Mouse (Mus musculus): ENCODE measurements around the gene Ralgds. TPM values are rescaled to one million over a fixed set of nuclear protein-coding genes. Genes with fewer than 3 reads are reported as not detected.
"Not testable (repeated sequence)": the region's sequence is repeated elsewhere in the genome, so short reads cannot be mapped to it uniquely, and the experiment has no call there.

Gene Ralgds
- 86.3 and 90.7 TPM in 2 replicates for polyA plus RNA-seq (2015; fragmentation: Nextera tagmentation; extraction: Ambion mirVana)

DNA sequence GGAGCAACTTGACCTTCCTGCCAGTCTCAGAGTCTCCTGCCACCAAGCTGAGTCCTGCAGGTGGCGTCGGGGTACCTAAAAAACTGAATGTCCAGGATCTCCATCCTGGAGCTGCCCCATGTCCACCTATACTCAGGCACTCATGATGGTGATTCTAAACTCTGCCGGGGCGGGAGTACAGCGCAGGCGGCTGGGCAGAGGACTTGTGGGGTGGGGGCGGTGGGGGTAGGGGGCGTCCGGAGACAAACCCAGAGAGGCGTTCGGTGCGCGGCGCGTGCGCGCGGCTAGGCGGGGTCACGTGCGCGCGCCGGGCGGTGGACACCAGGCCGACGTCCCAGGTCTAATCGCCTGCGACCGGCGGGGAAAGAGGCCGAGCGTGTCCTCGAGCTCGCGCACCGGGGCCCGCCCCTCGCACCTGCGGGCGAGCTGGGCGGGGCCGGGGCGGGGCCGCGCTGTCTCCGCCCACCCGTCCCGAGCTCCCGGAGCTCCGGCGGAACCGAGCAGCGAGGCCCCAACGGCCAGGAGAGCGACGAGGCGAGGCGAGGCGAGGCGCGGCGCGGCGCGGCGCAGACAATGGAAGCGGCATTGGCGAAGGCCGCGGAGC is at the start of gene Ralgds:
Ralgds (plus strand) TSS at position 328 of the 604 bp plus-strand sequence.
- H3K4me2 ChIP-seq, result peak within 1 kb of the TSS; percentile 92
- no peaks in the 10 kb centered on the region for H3K27me3 ChIP-seq
- no peaks in the 10 kb centered on the region for H3K9me3 ChIP-seq
- peaks cover 22% of the 10 kb centered on the region; the same call in 1 of the 2 replicates for H3K36me3 ChIP-seq
- peak; percentile 68 for ATAC-seq (ENCODE audit: low read depth)
- H3K9ac ChIP-seq, result peak within 1 kb of the TSS; percentile 99
- under 1% methylated on average over 47 of the region's 71 CpGs for WGBS
- peaks cover 48% of the 10 kb centered on the region for H3K4me1 ChIP-seq (replicated peaks)
- H3K4me3 ChIP-seq, result peak within 1 kb of the TSS; percentile 92
- H3K27ac ChIP-seq (replicated peaks), result peak within 1 kb of the TSS; percentile 93

DNA sequence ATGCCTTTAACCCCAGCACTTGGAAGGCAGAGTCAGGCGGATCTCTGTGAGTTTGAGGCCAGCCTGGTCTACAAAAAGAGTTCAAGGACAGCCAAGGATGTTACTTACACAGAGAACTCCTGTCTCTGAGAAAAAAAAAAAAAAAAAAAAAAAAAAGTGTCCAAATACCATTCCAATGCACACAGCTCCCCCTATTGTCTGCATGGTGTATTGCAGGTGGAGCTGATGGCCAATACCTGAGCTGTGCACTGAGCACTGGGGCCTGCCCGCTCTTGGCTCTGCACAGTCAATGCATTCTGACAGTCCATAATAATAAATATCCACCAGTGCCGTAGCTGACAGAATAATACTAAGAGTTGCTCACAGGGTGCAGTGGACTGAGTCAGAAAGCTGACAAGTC is 49.0 kb upstream of the Ralgds start:
- Histone ChIP-seq H3K9ac (no peak overlapping the region), H3K27ac (replicated peaks) (no peak overlapping the region), H3K27me3 (peaks cover 13% of the 10 kb centered on the region), H3K9me3 (no peaks in the 10 kb centered on the region), H3K4me3 (no peak overlapping the region), H3K4me2 (no peak overlapping the region), H3K36me3 (no peaks in the 10 kb centered on the region), H3K4me1 (replicated peaks) (peaks cover 22% of the 10 kb centered on the region)
- WGBS, result 35% methylated on average over 3 of the region's 3 CpGs
- ATAC-seq (ENCODE audit: low read depth), result no peak

DNA sequence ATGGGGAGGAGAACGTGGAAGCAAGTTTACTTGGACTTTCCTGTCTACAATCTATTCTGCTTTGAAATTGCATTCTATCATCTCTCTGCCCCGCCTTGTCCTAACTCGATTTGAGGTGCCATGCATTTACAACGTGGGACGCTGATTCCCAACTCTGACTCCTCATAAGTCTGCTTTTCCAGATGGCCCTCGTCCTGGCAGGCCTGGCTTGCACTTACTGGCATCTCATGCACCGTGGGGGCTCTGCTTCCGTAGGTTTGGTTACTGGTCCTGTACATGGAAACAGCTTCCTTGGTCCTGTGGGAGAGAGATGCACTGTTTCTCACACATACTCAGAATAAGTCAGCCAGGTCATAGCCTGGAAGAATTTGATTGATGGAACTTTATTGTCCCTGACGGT is 48.0 kb upstream of the Ralgds start:
- H3K9me3 ChIP-seq, result no peaks in the 10 kb centered on the region
- H3K4me3 ChIP-seq, result no peak overlapping the region
- ATAC-seq (ENCODE audit: low read depth), result no peak
- H3K36me3 ChIP-seq, result peaks cover 9% of the 10 kb centered on the region
- peaks cover 26% of the 10 kb centered on the region for H3K4me1 ChIP-seq (replicated peaks)
- H3K4me2 ChIP-seq, result no peak overlapping the region
- H3K27ac ChIP-seq (replicated peaks), result no peak overlapping the region
- WGBS, result 80% methylated on average over 9 of the region's 9 CpGs
- H3K9ac ChIP-seq, result no peak overlapping the region
- peaks cover 13% of the 10 kb centered on the region for H3K27me3 ChIP-seq

DNA sequence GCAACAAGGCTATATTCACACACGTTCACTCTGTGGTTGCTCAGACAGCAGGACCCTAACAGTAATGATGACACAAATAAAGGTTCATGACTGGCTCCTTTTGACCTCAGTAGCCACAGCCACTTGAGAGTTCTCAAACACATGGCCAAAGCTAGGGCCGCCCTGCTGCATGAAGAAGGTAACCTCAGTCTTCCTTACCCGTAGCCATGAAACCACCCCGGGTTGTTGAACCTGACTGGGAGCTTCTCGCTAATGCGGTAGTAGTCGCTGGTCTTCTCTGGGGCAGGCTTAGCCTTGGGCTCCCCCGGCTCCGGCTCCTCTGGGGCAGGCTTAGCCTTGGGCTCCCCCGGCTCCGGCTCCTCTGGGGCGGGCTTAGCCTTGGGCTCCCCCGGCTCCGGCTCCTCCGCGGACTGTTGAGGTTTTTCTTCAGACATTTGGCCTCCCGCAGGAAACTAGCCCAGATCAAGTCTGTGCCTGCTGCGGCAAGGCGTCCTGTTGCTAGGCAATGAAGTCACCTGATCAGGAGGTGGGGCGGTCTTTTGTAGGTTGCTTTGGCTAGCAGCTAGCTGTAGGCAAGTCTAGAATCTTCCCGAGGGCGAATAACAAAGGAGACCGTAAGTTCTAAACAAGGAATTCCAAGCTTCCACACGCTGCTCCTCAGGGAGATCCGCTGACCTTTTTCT is 46.9 kb upstream of the Ralgds start, which contains the start of gene 1700007K13Rik:
1700007K13Rik (minus strand) TSS at position 497 of the 683 bp plus-strand sequence.
- Histone ChIP-seq H3K27ac (replicated peaks) (no peak within 1 kb of the TSS; the same call in 1 of the 2 replicates), H3K4me2 (peak within 1 kb of the TSS; percentile 57), H3K27me3 (peaks cover 10% of the 10 kb centered on the region), H3K9me3 (no peaks in the 10 kb centered on the region), H3K4me3 (peak within 1 kb of the TSS; percentile 30), H3K4me1 (replicated peaks) (peaks cover 26% of the 10 kb centered on the region), H3K9ac (peak within 1 kb of the TSS; percentile 61), H3K36me3 (peaks cover 19% of the 10 kb centered on the region)
- ATAC-seq (ENCODE audit: low read depth), result peak; percentile 48; the same call in 1 of the 2 replicates
- WGBS, result 5% methylated on average over 25 of the region's 25 CpGs

DNA sequence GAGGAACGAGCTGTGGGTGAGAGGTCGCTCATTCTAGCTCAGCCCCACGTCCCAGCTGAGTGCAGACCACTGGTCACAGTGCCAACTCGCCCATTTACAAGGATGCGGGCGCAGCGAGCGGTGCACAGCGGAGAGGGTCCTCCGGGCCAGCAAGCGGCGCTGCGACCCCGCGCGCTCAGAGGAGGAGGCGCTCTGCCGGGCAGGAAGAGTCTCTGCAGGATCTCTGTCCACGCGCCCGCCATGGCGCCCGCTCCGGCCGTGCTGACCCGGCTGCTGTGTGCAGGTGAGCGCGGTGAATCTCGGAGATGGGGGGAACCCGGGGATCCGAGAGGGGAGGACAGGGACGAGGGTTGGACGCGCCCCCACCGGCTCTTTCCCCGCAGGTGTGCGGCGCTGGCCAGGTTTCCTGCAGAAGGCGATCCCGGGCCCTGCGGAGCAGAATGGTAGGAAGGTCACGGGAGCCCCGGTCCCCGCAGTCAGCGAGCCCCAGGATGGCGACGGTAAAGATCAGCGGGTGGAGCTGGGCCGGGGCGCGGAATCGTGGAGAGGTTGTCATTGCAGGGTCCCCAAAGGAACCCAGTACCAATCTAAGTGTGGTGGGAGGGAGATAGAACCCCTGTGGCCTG is 45.0 kb upstream of the Ralgds start, which contains the start of gene Mrps2:
Mrps2 (plus strand) TSS at position 207 of the 626 bp plus-strand sequence.
- Histone ChIP-seq H3K9ac (peak within 1 kb of the TSS; percentile 96), H3K27me3 (peaks cover 10% of the 10 kb centered on the region), H3K4me3 (peak within 1 kb of the TSS; percentile 99), H3K4me2 (peak within 1 kb of the TSS; percentile 81), H3K36me3 (peaks cover 38% of the 10 kb centered on the region), H3K9me3 (peaks cover 7% of the 10 kb centered on the region), H3K4me1 (replicated peaks) (peaks cover 26% of the 10 kb centered on the region), H3K27ac (replicated peaks) (no peak within 1 kb of the TSS; the same call in 1 of the 2 replicates)
- WGBS, result under 1% methylated on average over 52 of the region's 52 CpGs
- peak; percentile 87 for ATAC-seq (ENCODE audit: low read depth)

DNA sequence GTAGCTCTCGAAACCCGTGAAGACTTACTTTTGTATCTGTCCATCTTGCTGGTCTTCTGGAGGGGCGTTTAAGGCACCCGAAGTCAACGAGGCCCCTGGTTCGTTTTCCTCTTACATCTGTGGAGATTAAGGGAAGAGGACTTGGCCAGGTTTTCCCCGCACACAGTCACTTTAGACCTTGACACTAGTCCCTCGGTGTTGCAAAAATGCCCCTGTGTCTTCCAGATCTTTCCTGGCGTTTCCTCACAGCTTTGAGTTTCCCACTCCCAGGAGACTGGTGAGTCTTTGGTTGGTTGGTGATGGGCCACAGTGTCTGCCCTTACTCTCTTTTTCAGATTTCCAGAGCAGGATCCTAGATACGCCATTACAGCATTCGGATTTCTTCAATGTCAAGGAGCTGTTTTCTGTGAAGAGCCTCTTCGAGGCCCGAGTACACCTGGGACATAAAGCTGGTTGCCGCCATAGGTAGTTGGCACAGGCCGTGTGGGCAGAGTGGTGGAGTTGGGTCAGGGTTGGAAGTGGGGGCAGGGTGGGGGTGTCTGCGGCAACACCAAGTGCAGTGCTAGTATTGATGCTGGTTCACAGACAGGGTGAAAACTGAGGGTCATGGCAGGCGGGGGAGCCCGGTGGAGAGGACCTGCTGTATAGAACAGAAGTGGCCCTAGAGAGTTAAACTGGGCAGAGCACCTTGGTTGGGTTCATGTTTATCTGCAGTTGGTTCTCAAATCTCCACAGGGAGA is 44.3 kb upstream of the Ralgds start:
- Histone ChIP-seq H3K36me3 (peaks cover 45% of the 10 kb centered on the region), H3K4me2 (peak overlapping the region; percentile 81), H3K9me3 (peaks cover 10% of the 10 kb centered on the region), H3K9ac (peak overlapping the region; percentile 96), H3K4me1 (replicated peaks) (peaks cover 26% of the 10 kb centered on the region), H3K4me3 (peak overlapping the region; percentile 99), H3K27me3 (peaks cover 10% of the 10 kb centered on the region), H3K27ac (replicated peaks) (no peak overlapping the region)
- 58% methylated on average over 18 of the region's 18 CpGs for WGBS
- no peak for ATAC-seq (ENCODE audit: low read depth)

DNA sequence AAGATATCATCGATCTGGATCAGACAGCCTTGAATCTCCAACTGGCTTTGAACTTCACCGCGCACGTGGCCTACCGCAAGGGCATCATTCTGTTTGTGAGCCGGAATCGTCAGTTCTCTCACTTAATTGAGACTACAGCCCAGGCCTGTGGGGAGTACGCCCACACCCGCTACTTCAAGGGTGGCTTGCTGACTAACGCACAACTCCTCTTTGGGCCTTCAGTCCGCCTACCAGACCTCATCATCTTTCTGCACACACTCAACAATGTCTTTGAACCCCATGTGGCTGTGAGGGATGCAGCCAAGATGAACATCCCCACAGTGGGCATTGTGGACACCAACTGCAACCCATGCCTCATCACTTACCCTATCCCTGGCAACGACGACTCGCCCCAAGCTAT is 43.5 kb upstream of the Ralgds start:
- no peak overlapping the region for H3K9ac ChIP-seq
- peaks cover 26% of the 10 kb centered on the region for H3K4me1 ChIP-seq (replicated peaks)
- no peak overlapping the region for H3K4me2 ChIP-seq
- peaks cover 10% of the 10 kb centered on the region for H3K9me3 ChIP-seq
- H3K36me3 ChIP-seq, result peaks cover 45% of the 10 kb centered on the region
- WGBS, result 95% methylated on average over 14 of the region's 14 CpGs
- no peak overlapping the region for H3K27ac ChIP-seq (replicated peaks)
- H3K27me3 ChIP-seq, result peaks cover 10% of the 10 kb centered on the region
- H3K4me3 ChIP-seq, result no peak overlapping the region
- no peak for ATAC-seq (ENCODE audit: low read depth)

DNA sequence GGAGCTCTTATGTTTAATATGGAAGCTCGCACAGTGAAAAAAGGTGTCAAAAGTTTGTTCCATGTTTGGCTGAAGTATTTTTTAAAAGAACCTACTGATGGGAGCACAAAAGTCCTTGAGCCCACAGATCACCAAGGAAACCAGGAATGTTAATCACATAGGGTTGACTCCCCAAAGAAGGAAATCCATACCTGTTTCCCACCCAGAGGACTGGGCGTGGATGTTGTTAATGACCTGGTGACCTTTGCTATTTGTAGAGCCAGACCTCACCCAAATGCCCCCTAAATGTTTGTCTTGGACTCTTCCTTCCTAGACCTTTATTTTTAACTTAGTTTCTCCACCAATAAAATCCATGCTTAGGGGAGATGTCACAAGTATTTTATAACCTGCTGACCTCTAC is 42.3 kb upstream of the Ralgds start:
- Histone ChIP-seq H3K4me3 (no peak overlapping the region), H3K9me3 (peaks cover 10% of the 10 kb centered on the region), H3K27me3 (no peaks in the 10 kb centered on the region), H3K36me3 (peaks cover 45% of the 10 kb centered on the region), H3K4me1 (replicated peaks) (peaks cover 22% of the 10 kb centered on the region), H3K9ac (no peak overlapping the region), H3K4me2 (no peak overlapping the region), H3K27ac (replicated peaks) (no peak overlapping the region)
- no peak for ATAC-seq (ENCODE audit: low read depth)
- WGBS, result 96% methylated on average over 2 of the region's 2 CpGs

DNA sequence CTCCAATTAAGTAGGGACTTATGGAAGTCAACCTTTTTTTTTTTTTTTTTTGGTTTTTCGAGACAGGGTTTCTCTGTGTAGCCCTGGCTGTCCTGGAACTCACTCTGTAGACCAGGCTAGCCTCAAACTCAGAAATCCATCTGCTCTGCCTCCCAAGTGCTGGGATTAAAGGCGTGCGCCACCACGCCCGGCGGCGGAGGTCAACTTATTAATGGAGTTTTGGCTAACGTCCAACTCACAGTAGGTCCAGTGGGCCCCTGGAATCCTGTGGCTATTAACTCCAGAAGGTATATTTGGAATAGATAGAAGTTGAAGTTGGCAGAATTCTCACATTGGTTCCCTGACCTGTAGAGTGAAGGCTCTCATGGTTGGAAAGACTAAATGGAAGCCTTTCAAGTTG is 40.9 kb upstream of the Ralgds start:
- H3K27ac ChIP-seq (replicated peaks); H3K27me3 ChIP-seq; H3K4me2 ChIP-seq; H3K9me3 ChIP-seq; ATAC-seq (ENCODE audit: low read depth); H3K9ac ChIP-seq; H3K4me3 ChIP-seq: not testable (repeated sequence)
- 95% methylated on average over 8 of the region's 8 CpGs for WGBS
- Histone ChIP-seq H3K4me1 (replicated peaks) (peaks cover 12% of the 10 kb centered on the region), H3K36me3 (peaks cover 45% of the 10 kb centered on the region)

DNA sequence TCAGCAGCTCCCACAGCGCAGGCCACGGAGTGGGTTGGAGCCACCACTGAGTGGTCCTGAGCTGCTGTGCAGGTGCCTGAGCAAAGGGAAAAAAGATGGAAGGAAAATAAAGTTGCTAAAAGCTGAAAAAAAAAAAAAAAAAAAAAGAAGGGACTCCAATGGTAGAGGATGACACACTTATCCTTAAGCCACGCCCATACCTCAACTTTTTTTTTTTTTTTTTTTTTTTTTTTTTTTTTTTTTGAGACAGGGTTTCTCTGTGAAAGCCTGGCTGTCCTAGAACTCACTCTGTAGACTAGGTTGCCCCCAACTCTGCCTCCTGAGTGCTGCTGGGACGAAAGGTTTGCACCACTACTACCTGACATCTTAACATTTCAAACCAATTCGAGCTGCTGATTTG is 34.9 kb upstream of the Ralgds start:
- 92% methylated on average over 5 of the region's 5 CpGs for WGBS
- not testable (repeated sequence) for H3K27me3 ChIP-seq

DNA sequence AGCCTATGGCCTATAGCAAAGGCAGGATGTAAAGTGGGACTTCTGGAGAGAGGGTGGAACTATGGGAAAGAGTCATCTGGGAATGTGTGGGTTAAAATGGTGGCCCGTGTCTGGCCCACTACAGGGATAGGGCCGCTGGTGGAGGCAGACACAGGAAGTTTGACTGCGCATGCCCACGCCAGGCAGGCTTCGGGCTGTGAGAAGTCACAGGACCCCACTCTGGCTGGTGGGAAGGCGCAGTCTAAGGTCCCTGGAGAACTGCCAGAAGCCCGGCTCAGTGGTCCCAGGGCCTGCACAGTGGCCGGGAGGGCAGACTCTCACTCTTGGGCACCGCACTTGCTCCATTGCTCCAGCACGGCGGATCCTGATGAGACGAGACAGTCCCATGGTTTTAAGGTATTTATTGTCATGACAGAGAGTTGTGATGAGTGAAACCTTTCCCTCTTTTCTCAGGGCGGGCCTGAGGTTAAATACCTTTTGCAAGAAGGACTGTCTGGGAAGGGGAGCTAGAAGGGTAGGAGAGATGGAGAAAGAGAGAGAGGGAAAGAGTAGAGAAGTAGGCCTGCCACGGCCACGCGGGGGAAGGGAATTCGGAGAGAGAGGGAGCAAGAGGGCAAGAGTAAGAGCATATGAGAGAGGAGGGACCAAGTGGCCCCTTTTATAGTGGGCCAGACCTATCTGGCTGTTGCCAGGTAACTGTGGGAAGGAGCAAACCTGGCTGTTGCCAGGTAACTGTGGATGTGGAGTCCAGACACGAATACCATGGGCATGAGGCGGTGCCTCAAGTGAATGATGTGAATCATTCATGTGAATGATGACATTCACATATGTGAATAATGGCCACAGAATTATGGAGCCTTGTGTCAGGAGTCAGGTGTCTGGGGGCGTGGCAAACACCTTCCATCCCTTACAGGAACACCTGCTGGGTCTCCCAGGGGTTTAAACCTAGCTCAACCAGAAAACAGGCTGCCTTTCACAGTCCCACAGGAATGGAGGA is 33.4 kb upstream of the Ralgds start:
- no peaks in the 10 kb centered on the region for H3K27me3 ChIP-seq
- H3K4me3 ChIP-seq, result no peak overlapping the region
- no peak overlapping the region for H3K4me2 ChIP-seq
- H3K9me3 ChIP-seq, result no peaks in the 10 kb centered on the region
- no peak overlapping the region for H3K27ac ChIP-seq (replicated peaks)
- no peak for ATAC-seq (ENCODE audit: low read depth)
- H3K4me1 ChIP-seq (replicated peaks), result no peaks in the 10 kb centered on the region
- 83% methylated on average over 20 of the region's 20 CpGs for WGBS
- H3K9ac ChIP-seq, result no peak overlapping the region
- no peaks in the 10 kb centered on the region for H3K36me3 ChIP-seq

More for the DNA sequence above, 34.9 kb upstream of the Ralgds start:
- H3K4me1 ChIP-seq (replicated peaks); H3K4me3 ChIP-seq; H3K27ac ChIP-seq (replicated peaks); ATAC-seq (ENCODE audit: low read depth); H3K36me3 ChIP-seq; H3K9me3 ChIP-seq; H3K9ac ChIP-seq; H3K4me2 ChIP-seq: not testable (repeated sequence)
